Comparison of ENCODE assay signal across 11 mouse cellular contexts in the genomic region with DNA sequence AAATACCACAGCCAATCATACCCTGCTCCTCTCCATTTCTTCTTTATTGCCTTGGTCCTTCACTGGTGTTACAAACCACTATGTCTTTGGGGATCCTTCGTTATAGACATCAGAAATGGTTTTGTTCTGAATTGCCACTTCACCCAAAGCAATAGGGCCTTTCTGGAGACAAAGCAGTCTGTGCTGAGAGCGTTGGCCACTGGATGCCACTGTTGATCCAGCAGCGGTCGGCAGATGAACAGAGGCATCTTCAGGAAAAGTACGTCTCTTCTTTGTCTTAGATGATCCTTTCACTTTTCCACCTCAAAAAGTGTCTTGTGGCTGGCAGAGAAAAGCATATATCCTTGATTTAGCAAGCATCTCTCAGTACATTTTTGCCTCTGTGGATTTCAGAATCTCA.
A peak's percentile ranks its signal among the peaks of the same experiment; 100 is the strongest.
DNase-seq lines count a peak whose midpoint lies in the region; ATAC-seq lines count a peak whose summit lies in the region.
"Had no signal": no experiment of that assay in that cellular context is flagged by ENCODE, and none has a peak within 500 bp of the region (broad histone marks: within the 10 kb centered on the region; RNA-seq: fewer than 3 reads in every experiment).

No protein-coding gene starts in this region.

- no peak overlapping the region for H3K4me3 ChIP-seq in midbrain, embryonic 16.5 days (ENCODE audit: low read depth, low read length)
- H3K4me3 ChIP-seq: heart, embryonic 15.5 days; liver, embryonic 13.5 days; megakaryocyte, embryonic 14.5 days had no signal

- H3K4me2 ChIP-seq in midbrain, embryonic 16.5 days (ENCODE audit: low read length): no peak overlapping the region
- H3K4me2 ChIP-seq: heart, embryonic 15.5 days; liver, embryonic 13.5 days had no signal

- ATAC-seq in frontal cortex, adult (ENCODE audit: low TSS enrichment): peak; percentile 64; the same call in 1 of the 2 replicates
- no peak for ATAC-seq in midbrain, embryonic 16.5 days
- ATAC-seq in megakaryocyte-erythroid progenitor cell, adult 5-6 weeks (replicated peaks; ENCODE audit: low FRiP score, low TSS enrichment, poor library complexity, severe bottlenecking): no peak
- ATAC-seq in cerebellum, adult (ENCODE audit: insufficient number of reproducible peaks, low FRiP score, low TSS enrichment): no peak

- no peak for DNase-seq in frontal cortex, postnatal 25 days (ENCODE audit: low spot score in 2 of 2)
- DNase-seq in layer of hippocampus, postnatal 10 days (ENCODE audit: low spot score in 2 of 2): peak; percentile 15 to 28
- DNase-seq in layer of hippocampus, postnatal 36 days: no peak
- DNase-seq in brain, adult 2 months (ENCODE audit: low read depth, low spot score): peak; percentile 64
- DNase-seq: liver, embryonic 13.5 days had no signal

- no peaks in the 10 kb centered on the region for H3K27me3 ChIP-seq in midbrain, embryonic 16.5 days (ENCODE audit: control insufficient read depth, insufficient read depth, low read depth, low read length)
- H3K27me3 ChIP-seq: heart, embryonic 15.5 days; liver, embryonic 13.5 days; megakaryocyte, embryonic 14.5 days had no signal

- H3K9me3 ChIP-seq in midbrain, embryonic 16.5 days (replicated peaks; ENCODE audit: control insufficient read depth, low read length, poor library complexity, severe bottlenecking): no peaks in the 10 kb centered on the region
- H3K9me3 ChIP-seq: heart, embryonic 15.5 days; liver, embryonic 13.5 days; megakaryocyte, embryonic 14.5 days had no signal

- H3K4me1 ChIP-seq in midbrain, embryonic 16.5 days (ENCODE audit: control insufficient read depth, insufficient read depth, low read length): peaks cover 15% of the 10 kb centered on the region
- H3K4me1 ChIP-seq: liver, embryonic 13.5 days had no signal

- H3K9ac ChIP-seq in midbrain, embryonic 16.5 days (ENCODE audit: low read depth, low read length): no peak overlapping the region
- H3K9ac ChIP-seq: heart, embryonic 15.5 days; liver, embryonic 13.5 days had no signal

- H3K27ac ChIP-seq in midbrain, embryonic 16.5 days (ENCODE audit: low read length): peak overlapping the region; percentile 69
- H3K27ac ChIP-seq: heart, embryonic 15.5 days; liver, embryonic 13.5 days had no signal

- WGBS in midbrain, embryonic 16.5 days: 22% methylated on average over 5 of the region's 5 CpGs

- 0 out of 2 replicates have a peak, but pooled peaks cover 2% of the 10 kb centered on the region for H3K36me3 ChIP-seq in midbrain, embryonic 16.5 days (ENCODE audit: control insufficient read depth, insufficient read depth, low read length)
- H3K36me3 ChIP-seq: heart, embryonic 15.5 days had no signal

Comparison
In these comparisons a context has a peak if more than half of its experiments do, and no peak if none do; other contexts are left out.
1. DNase-seq: peak in layer of hippocampus, postnatal 10 days (2 of 2) and brain, adult 2 months (single experiment); none in frontal cortex, postnatal 25 days (0 of 2) and layer of hippocampus, postnatal 36 days (0 of 2).